Mouse (Mus musculus): ENCODE data around the gene Grik5.

- TF ChIP-seq CTCF (IDR thresholded peaks at IDR 0.05; ENCODE audit: insufficient read depth, low read depth, low read length) (no peak), POLR2A (IDR thresholded peaks at IDR 0.05; ENCODE audit: insufficient read depth, low read depth, low read length) (no peak)
These were observed 14.5 kb upstream of the Grik5 start for GRCm38 (mm10) chr7:25086656-25087055.

Measured in olfactory bulb, adult 2 months (tissue).